Mouse (Mus musculus) heart, adult 9 months (tissue): ENCODE measurements around the gene Slc25a33.

ENCODE experiments used
- DNase-seq, 2 experiments: peaks; one replicate each; pipeline ENCODE4 v3.0.0; 2022; ENCODE audit warnings: low spot score in 2 of 2

Gene Slc25a33

GRCm38 (mm10) chr4:149728810-149729209 is 45.3 kb downstream of the Slc25a33 start:
- peak; percentile 53 to 74 for DNase-seq

DNA sequence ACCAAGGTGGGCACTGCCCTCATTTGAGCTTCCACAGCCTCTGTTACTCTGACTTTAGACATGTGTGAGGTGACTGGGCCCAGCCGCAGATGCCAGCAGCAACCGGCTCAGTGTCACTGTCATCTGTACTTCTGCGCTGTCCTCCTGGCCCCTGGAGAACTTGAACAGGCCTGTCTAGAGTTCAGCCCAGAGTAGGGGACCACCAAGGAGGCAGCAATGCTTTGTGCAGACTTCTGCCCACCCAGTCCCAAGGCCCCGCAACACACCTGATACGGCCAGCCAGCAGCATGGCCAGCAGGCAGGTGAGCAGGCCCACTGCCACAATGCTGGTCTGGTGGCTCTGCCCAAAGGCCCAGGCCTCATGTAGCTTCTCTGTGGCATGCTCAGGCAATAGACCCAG is 46.4 kb downstream of the Slc25a33 start:
- no peak for DNase-seq

DNA sequence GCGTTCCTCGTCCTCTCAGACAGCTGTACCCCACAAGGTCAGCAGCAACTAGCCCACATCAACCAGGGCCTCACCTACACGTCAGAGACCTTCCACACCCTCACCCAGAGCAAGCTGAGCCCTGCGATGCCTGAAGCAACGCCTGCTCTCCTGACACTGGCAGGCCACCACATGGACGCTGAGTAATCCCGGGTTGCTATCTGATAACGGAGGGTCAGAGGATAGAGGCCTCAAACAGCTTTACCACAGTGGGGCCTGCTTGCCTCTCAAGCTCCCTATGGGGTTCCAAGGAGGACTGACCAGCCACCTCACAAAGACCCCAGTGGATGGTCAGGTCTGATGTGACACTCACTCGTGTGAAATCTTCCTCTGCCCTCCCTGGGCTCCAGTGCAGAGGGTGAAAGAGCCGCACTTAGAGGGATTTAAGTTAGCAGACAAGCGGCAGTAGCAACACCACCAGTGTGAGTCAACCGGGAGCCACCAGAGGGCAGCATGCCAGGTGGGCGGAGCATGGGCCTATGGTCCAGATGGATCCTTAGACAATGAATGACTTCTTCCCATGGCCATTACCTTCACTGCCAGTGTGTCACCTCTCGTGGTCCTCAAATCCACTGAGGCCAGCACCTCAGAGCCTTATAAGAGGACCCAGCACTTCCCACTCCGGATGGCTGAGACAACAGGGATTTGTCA is 48.3 kb downstream of the Slc25a33 start:
- DNase-seq, result peak; percentile 58 to 67

DNA sequence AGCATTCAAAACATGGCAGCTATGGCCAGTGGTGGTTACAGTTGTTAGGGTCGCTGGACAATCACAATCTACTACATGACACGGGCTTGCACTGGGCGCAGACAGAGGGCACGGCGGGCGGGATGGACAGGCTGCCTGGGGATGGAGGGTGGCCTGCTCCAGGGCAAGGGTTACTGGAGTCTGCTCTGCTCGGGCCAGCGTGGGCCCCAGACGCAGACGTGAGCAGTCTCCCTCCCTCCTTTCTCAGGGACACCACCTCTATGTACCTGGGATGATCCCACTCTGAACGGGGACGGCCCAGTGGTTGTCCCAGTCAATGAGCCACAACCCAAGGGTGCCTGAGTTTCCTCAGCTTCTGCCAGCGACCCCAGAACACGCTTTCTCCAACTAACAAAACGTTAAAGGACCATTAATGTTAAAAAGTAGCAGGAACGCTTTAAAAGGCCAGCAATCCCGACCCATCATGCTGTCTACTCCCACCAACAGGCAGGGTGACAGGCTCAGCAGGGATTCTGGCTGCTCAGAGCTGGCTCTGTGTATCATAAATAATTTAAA is 49.1 kb downstream of the Slc25a33 start:
- no peak for DNase-seq

DNA sequence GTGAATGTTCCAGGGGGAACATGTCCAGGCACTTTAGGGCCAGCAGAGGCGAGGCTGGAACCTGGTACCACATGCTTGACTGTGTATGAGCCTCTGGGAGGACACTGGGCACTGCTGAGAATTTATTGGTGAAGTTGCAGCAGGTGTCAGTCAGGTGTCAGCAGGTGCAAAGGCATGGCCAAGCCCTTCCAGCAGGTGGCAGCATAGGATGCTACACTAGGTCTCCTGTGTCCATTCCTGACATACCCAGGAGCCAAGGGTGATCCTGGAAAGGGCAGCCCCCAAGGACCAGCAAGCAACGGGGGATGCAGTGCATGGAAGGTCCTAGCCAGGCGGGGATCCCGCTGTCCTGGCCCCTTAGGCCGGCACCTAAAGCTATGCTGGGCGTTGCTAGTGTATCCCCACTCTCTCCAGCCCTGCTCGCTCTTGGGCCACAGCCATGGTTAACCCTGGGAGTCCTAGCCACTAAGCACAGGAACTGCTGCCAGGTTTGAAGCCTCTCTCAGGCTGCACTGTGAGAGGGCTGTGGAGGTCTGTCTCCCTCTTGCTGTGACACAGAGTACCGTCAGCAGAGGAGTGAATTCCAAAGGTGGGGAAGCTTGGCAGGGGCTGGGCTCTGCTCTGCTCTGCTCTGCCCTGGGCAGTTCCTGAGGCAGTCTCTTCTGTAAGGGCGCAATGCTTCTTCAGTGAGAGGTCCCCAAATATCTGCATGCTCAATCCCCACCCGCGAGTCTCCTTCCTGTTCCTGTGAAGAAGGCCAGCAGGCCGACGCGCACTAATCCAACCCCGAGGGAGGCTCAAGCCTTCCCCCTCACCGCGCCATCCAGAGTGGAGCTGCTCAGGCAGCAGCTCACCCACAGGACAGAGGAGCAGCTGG is 50.0 kb downstream of the Slc25a33 start:
- no peak for DNase-seq

DNA sequence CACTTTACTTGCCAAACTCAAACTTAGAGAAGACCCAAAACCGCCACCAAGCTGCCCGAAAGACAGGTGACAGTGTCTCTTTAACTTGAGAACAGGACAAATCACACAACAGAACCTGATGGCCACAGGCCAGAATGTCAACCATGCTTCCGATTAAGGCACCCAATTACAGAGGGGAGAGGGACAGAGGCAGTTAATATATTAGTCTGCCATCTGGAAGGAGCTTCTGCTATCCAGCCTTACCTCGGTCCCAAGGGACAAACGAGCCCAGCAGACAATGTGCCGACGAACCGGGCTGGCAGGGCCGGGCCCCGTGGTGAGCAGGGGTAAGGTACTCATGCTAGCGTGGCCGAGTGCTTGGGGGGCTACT is 51.1 kb downstream of the Slc25a33 start:
- DNase-seq, result no peak

DNA sequence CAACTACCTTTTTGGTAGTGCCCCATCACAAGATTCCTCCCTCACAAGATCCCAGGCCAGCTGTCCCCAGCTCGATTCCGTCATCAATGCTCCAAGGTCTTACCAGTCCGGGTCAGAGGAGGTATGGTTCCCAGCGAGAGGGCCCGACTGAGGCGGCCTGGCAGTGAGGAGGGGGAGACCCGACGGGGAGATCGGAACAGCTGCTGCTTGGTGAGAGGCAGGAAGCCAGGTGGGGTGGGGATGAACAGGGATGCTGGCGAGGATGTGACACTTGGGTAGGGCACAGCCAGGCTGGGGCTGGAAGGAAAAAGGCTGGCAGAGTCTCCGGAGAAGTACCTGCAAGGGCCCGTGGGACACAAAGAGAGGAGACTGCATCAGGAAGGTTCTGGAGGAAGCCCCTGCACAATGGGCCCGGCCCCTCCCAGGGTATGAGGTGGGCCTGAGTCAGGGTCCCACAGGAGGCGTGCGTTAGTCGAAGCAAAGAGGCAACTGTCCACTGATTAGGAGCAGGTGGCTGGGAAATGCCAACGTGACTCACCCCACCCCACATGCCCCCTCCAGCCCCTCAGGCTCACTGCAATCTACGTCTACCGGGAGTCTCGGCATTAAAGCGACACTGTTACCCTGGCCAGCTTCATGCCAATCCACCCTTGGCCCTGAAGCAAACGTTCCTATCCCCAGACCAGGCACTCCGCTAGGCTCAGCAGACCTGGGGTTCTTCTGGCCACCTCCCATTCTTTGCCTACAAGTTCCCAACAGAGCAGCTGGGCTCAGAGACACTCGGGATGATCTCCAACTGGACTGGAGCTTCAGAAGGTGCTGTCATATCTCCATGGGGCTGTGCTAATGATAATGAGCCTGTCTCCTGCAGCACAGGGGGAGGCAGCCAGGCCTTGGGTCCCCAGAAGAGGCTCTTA is 51.7 kb downstream of the Slc25a33 start:
- no peak for DNase-seq

DNA sequence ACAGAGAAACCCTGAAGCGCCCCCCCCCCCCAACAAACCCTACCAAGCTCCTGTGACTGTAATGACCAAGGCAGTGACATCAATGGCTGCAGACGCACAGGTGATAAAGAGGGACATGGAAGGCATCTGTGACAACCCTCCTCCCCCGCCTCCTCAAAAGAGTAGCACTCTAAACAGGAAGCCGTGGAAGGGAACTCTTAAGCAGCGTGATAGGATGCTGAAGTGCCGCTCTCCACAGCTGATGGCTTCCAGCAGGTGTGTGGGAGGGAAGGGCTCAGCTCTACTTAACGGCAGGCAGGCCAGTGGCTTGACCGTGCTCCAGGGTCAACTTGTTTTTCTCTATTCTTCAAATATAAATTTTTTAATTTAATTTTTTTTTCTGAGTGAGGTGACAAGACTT is 52.9 kb downstream of the Slc25a33 start:
- DNase-seq, result no peak

- DNase-seq, result no peak
These were observed 54.4 kb downstream of the Slc25a33 start for GRCm38 (mm10) chr4:149719686-149720085.

DNA sequence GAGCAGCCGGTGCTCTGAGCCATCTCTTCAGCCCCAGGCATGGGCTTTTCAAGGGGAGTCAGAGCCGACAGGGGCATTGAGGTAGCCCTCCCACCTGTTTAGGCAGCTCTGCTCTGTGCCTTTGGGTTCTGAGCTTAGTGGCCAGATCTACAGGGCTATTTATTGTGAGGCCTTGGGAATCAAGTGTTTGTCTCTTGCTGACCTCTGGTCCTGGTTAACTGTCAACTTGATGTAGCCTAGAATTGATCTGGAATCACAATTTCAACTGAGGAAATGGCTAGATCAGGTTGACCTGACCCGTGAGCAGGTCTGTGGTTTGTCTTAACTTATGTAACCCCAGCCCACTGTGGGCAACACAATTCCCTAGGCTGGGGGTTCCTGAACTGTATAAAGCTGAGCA is 59.5 kb downstream of the Slc25a33 start:
- no peak for DNase-seq

GRCm38 (mm10) chr4:149711955-149712354 is 62.1 kb downstream of the Slc25a33 start:
- no peak for DNase-seq

- no peak for DNase-seq
These were observed 62.6 kb downstream of the Slc25a33 start for GRCm38 (mm10) chr4:149711485-149711884.

- DNase-seq, result peak; percentile 78 to 85
These were observed 63.6 kb downstream of the Slc25a33 start for GRCm38 (mm10) chr4:149710510-149710909.

GRCm38 (mm10) chr4:149705941-149706340 is 68.1 kb downstream of the Slc25a33 start:
- DNase-seq, result no peak

GRCm38 (mm10) chr4:149705298-149705697 is 68.8 kb downstream of the Slc25a33 start:
- no peak for DNase-seq

- peak; percentile 37 to 61 for DNase-seq
These were observed 71.7 kb downstream of the Slc25a33 start, which contains the start of gene Pik3cd for GRCm38 (mm10) chr4:149702210-149702979. Gene Pik3cd (minus strand): TSS chr4:149702571.

DNA sequence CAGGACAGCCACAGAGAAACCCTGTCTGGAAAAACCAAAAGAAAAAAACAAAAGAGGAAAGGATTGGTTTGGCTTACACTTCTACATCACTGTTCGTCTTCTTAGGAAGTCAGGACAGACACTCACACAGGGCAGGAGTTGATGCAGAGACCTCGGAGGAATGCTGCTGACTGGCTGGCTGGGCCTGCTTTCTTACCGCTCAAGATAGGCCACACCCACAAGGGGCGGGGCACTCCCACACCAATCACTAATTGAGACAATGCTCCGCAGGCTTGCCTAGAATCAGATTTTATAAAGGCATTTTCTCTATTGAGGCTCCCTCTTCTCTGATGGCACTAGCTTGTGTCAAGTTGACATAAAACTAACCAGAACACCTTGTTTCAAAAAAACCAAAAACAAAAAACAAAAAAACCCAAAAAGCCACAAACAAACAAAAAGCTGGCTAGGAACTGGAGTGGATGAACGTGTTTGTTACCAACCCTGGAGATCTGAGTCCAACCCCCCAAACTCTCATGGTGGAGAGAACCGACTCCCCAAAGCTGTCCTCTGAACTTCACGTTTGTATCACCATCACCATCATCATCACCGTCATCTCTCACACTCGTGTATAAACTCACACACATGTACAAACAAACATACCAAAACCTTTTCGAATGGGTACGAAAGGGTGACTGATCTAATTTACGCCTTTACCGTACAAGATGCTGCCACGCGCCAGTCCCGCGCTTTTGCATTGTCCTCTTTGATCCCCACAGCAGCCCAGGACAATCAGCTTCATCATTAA is 72.5 kb downstream of the Slc25a33 start:
- DNase-seq, result peak in 1 of 2 experiments; percentile 32

DNA sequence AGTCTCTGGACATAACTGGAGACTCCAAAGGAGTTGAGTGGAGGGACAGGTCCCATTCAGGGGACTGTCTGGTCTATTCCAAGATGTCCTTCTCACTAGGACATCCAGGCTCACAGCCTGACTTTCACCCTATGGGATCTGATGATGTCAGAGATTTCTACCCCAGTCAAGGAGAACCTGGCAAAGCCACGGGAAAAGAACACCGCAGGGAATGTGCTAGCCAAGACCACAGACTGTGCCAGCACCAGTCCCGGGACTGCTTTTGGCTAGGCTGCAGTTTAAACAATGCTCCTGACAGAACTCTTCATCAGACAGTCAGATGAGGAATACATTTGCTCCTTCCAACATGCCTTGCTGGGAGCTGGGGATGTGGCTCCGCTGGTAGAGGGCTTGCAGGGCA is 74.1 kb downstream of the Slc25a33 start:
- DNase-seq, result no peak

DNA sequence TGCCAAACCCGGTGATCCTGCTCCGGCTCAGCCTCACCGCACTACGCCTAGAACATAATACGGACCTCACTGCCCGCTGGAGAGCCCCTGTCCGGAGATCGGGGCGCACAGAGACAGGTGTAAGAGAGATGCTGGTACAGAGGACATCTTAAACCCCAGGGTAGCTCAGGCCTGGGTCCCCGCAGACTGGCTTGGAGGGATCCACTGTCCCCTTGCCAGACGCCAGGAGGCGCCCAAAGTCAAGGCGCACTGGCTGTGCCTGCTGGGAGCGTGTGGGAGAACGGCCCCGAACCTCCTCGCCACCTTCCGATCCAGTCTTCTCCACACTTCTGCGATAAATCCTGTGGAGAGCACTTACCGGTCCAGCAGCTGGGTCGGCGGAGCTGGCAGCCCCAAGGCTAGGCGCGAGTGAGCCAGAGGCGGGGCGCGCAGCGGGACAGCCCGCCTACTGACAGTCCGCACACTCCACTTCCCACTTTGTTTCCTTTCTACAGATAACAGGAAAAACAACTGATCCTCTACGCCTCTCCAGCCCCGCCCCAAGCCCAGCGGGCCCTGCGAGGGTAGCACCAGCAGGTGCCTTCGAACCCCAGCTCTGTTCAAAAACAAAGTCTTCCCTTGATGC is 75.8 kb downstream of the Slc25a33 start:
- peak; percentile 62 to 72 for DNase-seq
